Mouse (Mus musculus): ENCODE measurements at regions not wholly inside any gene's neighbourhood (a gene's known extent, or its start where the extent isn't known, plus 50 kb on each side); places are given as distances from the start of the nearest gene placed in this dataset.
"Not testable (repeated sequence)": the region's sequence is repeated elsewhere in the genome, so short reads cannot be mapped to it uniquely, and the experiment has no call there.

DNA sequence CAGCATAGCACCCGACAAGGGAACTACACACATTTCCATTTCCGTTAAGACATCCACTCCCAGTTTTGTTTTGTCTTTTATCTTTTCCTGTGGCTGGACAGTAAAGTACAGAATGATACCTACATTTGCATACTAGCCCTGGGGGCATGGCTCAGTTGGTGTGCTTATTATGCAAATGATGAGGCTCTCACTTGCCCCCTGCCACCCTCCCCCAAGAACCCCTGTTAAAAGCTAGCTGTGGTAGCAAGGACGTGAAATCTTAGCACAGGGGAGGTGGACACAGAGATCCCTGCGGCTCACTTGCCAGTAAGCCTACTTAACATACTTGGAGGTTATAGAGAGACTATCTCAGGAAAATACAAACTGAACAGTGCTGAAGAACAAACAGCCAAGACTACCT lies 375.2 kb upstream of the B3galt2 start:
- no peak for DNase-seq

GRCm38 (mm10) chr1:143286274-143286967 lies 354.0 kb upstream of the B3galt2 start:
- DNase-seq, result no peak

GRCm38 (mm10) chr1:143287448-143287847 lies 353.0 kb upstream of the B3galt2 start:
- DNase-seq, result no peak

- DNase-seq, result no peak
These were observed 343.9 kb upstream of the B3galt2 start for GRCm38 (mm10) chr1:143296555-143296954.

DNA sequence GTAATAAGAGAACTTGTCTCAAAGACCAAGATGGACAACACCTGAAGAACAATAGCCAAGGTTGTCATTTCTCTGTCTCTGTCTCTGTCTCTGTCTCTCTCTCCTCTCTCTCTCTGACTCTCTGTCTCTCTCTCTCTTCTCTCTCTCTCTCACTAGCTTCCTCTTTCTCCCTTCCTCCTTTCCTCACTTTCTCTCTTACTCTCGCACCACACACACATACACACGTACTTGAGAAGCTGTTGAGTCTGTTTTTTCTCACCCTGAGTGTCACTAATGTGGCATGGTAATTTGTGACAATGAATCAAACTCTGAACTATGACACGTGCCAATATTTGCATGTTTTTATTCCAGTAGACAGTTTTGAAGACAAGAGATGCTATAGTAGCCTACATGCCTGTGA lies 333.1 kb upstream of the B3galt2 start:
- no peak for DNase-seq

- DNase-seq, result no peak
These were observed 322.1 kb upstream of the B3galt2 start for GRCm38 (mm10) chr1:143318381-143318780.

GRCm38 (mm10) chr1:143319568-143319967 lies 320.9 kb upstream of the B3galt2 start:
- DNase-seq, result no peak

- DNase-seq, result no peak
These were observed 289.1 kb upstream of the B3galt2 start for GRCm38 (mm10) chr1:143351388-143351787.

GRCm38 (mm10) chr1:143360256-143360655 lies 280.2 kb upstream of the B3galt2 start:
- DNase-seq, result not testable (repeated sequence)

- no peak for DNase-seq
These were observed 248.6 kb upstream of the B3galt2 start for GRCm38 (mm10) chr1:143391851-143392250.

All from kidney, adult 8-10 months (tissue).